Mouse (Mus musculus) v-Abl transformed pro-B cells (cell line): ENCODE measurements around the gene Rnf133.

Experiments
- in situ Hi-C, 2 experiments: fragments of 400-800 bp; cut with MboI; formaldehyde crosslinking; loops; one replicate each; pipeline ENCODE4 v1.15.1; 2025; ENCODE audit not compliant: unreplicated experiment in 2 of 2

Gene Rnf133

GRCm38 (mm10) chr6:23650205-23650604, at the start of gene Rnf133:
Rnf133 (minus strand) TSS chr6:23650305.
- in situ Hi-C loops = no loop called here

- in situ Hi-C loops = no loop called here
Measured at GRCm38 (mm10) chr6:23678172-23678571, 28.1 kb upstream of the Rnf133 start.

GRCm38 (mm10) chr6:23655036-23655435, 4.9 kb upstream of the Rnf133 start, which contains the start of gene Rnf148:
Rnf148 (minus strand) TSS chr6:23655136.
- in situ Hi-C loops = no loop called here

GRCm38 (mm10) chr6:23648732-23649131, 1.4 kb downstream of the Rnf133 start:
- in situ Hi-C loops = no loop called here

GRCm38 (mm10) chr6:23647627-23648247, 2.4 kb downstream of the Rnf133 start:
- in situ Hi-C loops = no loop called here

GRCm38 (mm10) chr6:23637081-23637480, 13.0 kb downstream of the Rnf133 start:
- in situ Hi-C loops = no loop called here

- in situ Hi-C loops = no loop called here
Measured at GRCm38 (mm10) chr6:23635208-23635607, 14.9 kb downstream of the Rnf133 start.

- in situ Hi-C loops = no loop called here
Measured at GRCm38 (mm10) chr6:23634016-23634415, 16.1 kb downstream of the Rnf133 start.

GRCm38 (mm10) chr6:23630465-23630864, 19.6 kb downstream of the Rnf133 start:
- in situ Hi-C loops = no loop called here
